Mouse (Mus musculus): ENCODE results near the gene Plek. TPM values are rescaled to one million over a fixed set of nuclear protein-coding genes. Genes with fewer than 3 reads are reported as not detected.

The Plek gene
- total and polyA plus RNA-seq, 2 experiments from 2014 or later, result 3.3 to 4.0 TPM

GRCm38 (mm10) chr11:17002739-17003373, 49.3 kb downstream of the Plek start:
- DNase-seq (ENCODE audit: low spot score) (no peak), ATAC-seq (no peak)
- Histone ChIP-seq H3K4me3 (ENCODE audit: low read length) (no peak overlapping the region), H3K9me3 (ENCODE audit: low read length) (no peaks in the 10 kb centered on the region), H3K36me3 (ENCODE audit: insufficient read depth, low read length) (no peaks in the 10 kb centered on the region), H3K9ac (replicated peaks; ENCODE audit: low read length) (no peak overlapping the region), H3K27me3 (ENCODE audit: insufficient read depth, low read length) (no peaks in the 10 kb centered on the region), H3K27ac (no peak overlapping the region), H3K4me2 (ENCODE audit: low read depth, low read length) (no peak overlapping the region), H3K4me1 (ENCODE audit: insufficient read depth, low read length) (no peaks in the 10 kb centered on the region)
- 89% methylated on average over 7 of the region's 7 CpGs for WGBS
- TF ChIP-seq CTCF (IDR thresholded peaks at IDR 0.05; ENCODE audit: low read depth), result no peak

GRCm38 (mm10) chr11:17000353-17001334, 51.5 kb downstream of the Plek start:
- no peak for TF ChIP-seq CTCF (IDR thresholded peaks at IDR 0.05; ENCODE audit: low read depth)
- Histone ChIP-seq H3K4me2 (ENCODE audit: low read depth, low read length) (no peak overlapping the region), H3K27ac (no peak overlapping the region), H3K4me1 (ENCODE audit: insufficient read depth, low read length) (no peaks in the 10 kb centered on the region), H3K4me3 (ENCODE audit: low read length) (no peak overlapping the region), H3K27me3 (ENCODE audit: insufficient read depth, low read length) (no peaks in the 10 kb centered on the region), H3K36me3 (ENCODE audit: insufficient read depth, low read length) (no peaks in the 10 kb centered on the region), H3K9ac (replicated peaks; ENCODE audit: low read length) (no peak overlapping the region), H3K9me3 (ENCODE audit: low read length) (no peaks in the 10 kb centered on the region)
- 76% methylated on average over 9 of the region's 9 CpGs for WGBS
- DNase-seq (ENCODE audit: low spot score) (no peak), ATAC-seq (no peak)

- Histone ChIP-seq H3K4me1 (ENCODE audit: insufficient read depth, low read length) (no peaks in the 10 kb centered on the region), H3K4me3 (ENCODE audit: low read length) (no peak overlapping the region)
- no peak for ATAC-seq
Observed at GRCm38 (mm10) chr11:16999933-17000332, 52.2 kb downstream of the Plek start.

GRCm38 (mm10) chr11:16999387-16999786, 52.8 kb downstream of the Plek start:
- no peak for ATAC-seq
- 95% methylated on average over 4 of the region's 4 CpGs for WGBS

More at GRCm38 (mm10) chr11:16999933-17000332, 52.2 kb downstream of the Plek start:
- no peaks in the 10 kb centered on the region for H3K9me3 ChIP-seq (ENCODE audit: low read length)
- H3K9ac ChIP-seq (replicated peaks; ENCODE audit: low read length), result no peak overlapping the region
- DNase-seq (ENCODE audit: low spot score), result no peak
- H3K36me3 ChIP-seq (ENCODE audit: insufficient read depth, low read length), result no peaks in the 10 kb centered on the region
- no peak for TF ChIP-seq CTCF (IDR thresholded peaks at IDR 0.05; ENCODE audit: low read depth)
- H3K27me3 ChIP-seq (ENCODE audit: insufficient read depth, low read length), result no peaks in the 10 kb centered on the region
- no peak overlapping the region for H3K4me2 ChIP-seq (ENCODE audit: low read depth, low read length)
- H3K27ac ChIP-seq, result no peak overlapping the region

GRCm38 (mm10) chr11:16997465-16997864, 54.7 kb downstream of the Plek start:
- H3K36me3 ChIP-seq (ENCODE audit: insufficient read depth, low read length), result peaks cover 2% of the 10 kb centered on the region; the same call in 1 of the 2 replicates
- no peak overlapping the region for H3K4me3 ChIP-seq (ENCODE audit: low read length)
- no peaks in the 10 kb centered on the region for H3K4me1 ChIP-seq (ENCODE audit: insufficient read depth, low read length)
- DNase-seq (ENCODE audit: low spot score) (no peak), ATAC-seq (no peak)
- no peak overlapping the region for H3K4me2 ChIP-seq (ENCODE audit: low read depth, low read length)
- H3K9ac ChIP-seq (replicated peaks; ENCODE audit: low read length), result no peak overlapping the region
- no peaks in the 10 kb centered on the region for H3K9me3 ChIP-seq (ENCODE audit: low read length)
- no peaks in the 10 kb centered on the region for H3K27me3 ChIP-seq (ENCODE audit: insufficient read depth, low read length)
- H3K27ac ChIP-seq, result no peak overlapping the region
- no peak for TF ChIP-seq CTCF (IDR thresholded peaks at IDR 0.05; ENCODE audit: low read depth)

More at GRCm38 (mm10) chr11:16999387-16999786, 52.8 kb downstream of the Plek start:
- no peak overlapping the region for H3K27ac ChIP-seq
- H3K4me3 ChIP-seq (ENCODE audit: low read length), result no peak overlapping the region
- no peaks in the 10 kb centered on the region for H3K27me3 ChIP-seq (ENCODE audit: insufficient read depth, low read length)
- TF ChIP-seq CTCF (IDR thresholded peaks at IDR 0.05; ENCODE audit: low read depth), result no peak
- no peak for DNase-seq (ENCODE audit: low spot score)
- H3K9me3 ChIP-seq (ENCODE audit: low read length), result no peaks in the 10 kb centered on the region
- no peaks in the 10 kb centered on the region for H3K4me1 ChIP-seq (ENCODE audit: insufficient read depth, low read length)
- H3K4me2 ChIP-seq (ENCODE audit: low read depth, low read length), result no peak overlapping the region
- H3K36me3 ChIP-seq (ENCODE audit: insufficient read depth, low read length), result no peaks in the 10 kb centered on the region
- H3K9ac ChIP-seq (replicated peaks; ENCODE audit: low read length), result no peak overlapping the region

GRCm38 (mm10) chr11:16996818-16997217, 55.4 kb downstream of the Plek start:
- no peak for TF ChIP-seq CTCF (IDR thresholded peaks at IDR 0.05; ENCODE audit: low read depth)

More at GRCm38 (mm10) chr11:16996818-16997217, 55.4 kb downstream of the Plek start:
- Histone ChIP-seq H3K4me3 (ENCODE audit: low read length) (no peak overlapping the region), H3K9ac (replicated peaks; ENCODE audit: low read length) (no peak overlapping the region), H3K4me2 (ENCODE audit: low read depth, low read length) (no peak overlapping the region), H3K4me1 (ENCODE audit: insufficient read depth, low read length) (no peaks in the 10 kb centered on the region), H3K27me3 (ENCODE audit: insufficient read depth, low read length) (no peaks in the 10 kb centered on the region), H3K27ac (no peak overlapping the region), H3K36me3 (ENCODE audit: insufficient read depth, low read length) (peaks cover 5% of the 10 kb centered on the region; the same call in 1 of the 2 replicates), H3K9me3 (ENCODE audit: low read length) (no peaks in the 10 kb centered on the region)
- ATAC-seq, result no peak
- DNase-seq (ENCODE audit: low spot score), result no peak
